Mouse (Mus musculus): Measurements from ENCODE around the gene Mical1. TPM values are rescaled to one million over a fixed set of nuclear protein-coding genes. Genes with fewer than 3 reads are reported as not detected.

Gene Mical1
- polyA plus RNA-seq, 1 experiment from 2014 or later: 38.9 TPM

- 90% methylated on average over 3 of the region's 3 CpGs for WGBS
- H3K4me2 ChIP-seq: no peak overlapping the region
Measured at GRCm38 (mm10) chr10:41523386-41523785, 47.3 kb downstream of the Mical1 start.

DNA sequence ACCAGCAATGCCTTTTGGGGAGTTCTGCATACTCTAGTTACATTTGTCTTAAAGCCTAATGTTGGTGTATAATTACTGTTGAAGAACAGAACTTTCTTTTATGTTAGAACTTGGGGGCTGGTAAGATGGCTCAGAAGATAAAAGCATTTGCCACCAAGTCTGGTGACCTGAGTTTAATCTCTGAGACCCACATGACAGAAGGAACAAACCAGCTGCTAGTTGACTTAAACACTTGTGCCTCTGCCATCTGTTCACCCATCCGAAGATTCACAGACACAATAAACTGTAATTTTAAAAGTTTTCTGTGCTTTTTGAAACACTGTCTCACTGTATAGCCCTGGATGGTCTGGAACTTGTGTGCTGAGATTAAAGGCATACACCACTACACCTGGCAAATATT is 49.6 kb downstream of the Mical1 start:
- no peak overlapping the region for H3K9ac ChIP-seq
- peaks cover 49% of the 10 kb centered on the region for H3K36me3 ChIP-seq
- H3K4me3 ChIP-seq: no peak overlapping the region
- H3K4me1 ChIP-seq (replicated peaks): peaks cover 9% of the 10 kb centered on the region
- no peak overlapping the region for H3K27ac ChIP-seq (ENCODE audit: poor library complexity, severe bottlenecking)
- ATAC-seq (ENCODE audit: insufficient number of reproducible peaks, low FRiP score): no peak
- no peak overlapping the region for H3K4me2 ChIP-seq
- WGBS: 84% methylated on average over 1 of the region's 1 CpGs
- no peaks in the 10 kb centered on the region for H3K9me3 ChIP-seq (replicated peaks)
- no peaks in the 10 kb centered on the region for H3K27me3 ChIP-seq (replicated peaks)

More at GRCm38 (mm10) chr10:41523386-41523785, 47.3 kb downstream of the Mical1 start:
- Histone ChIP-seq H3K9ac (no peak overlapping the region), H3K4me1 (replicated peaks) (peaks cover 11% of the 10 kb centered on the region), H3K27me3 (replicated peaks) (no peaks in the 10 kb centered on the region), H3K9me3 (replicated peaks) (no peaks in the 10 kb centered on the region), H3K36me3 (peaks cover 34% of the 10 kb centered on the region), H3K4me3 (no peak overlapping the region), H3K27ac (ENCODE audit: poor library complexity, severe bottlenecking) (no peak overlapping the region)
- ATAC-seq (ENCODE audit: insufficient number of reproducible peaks, low FRiP score): no peak

DNA sequence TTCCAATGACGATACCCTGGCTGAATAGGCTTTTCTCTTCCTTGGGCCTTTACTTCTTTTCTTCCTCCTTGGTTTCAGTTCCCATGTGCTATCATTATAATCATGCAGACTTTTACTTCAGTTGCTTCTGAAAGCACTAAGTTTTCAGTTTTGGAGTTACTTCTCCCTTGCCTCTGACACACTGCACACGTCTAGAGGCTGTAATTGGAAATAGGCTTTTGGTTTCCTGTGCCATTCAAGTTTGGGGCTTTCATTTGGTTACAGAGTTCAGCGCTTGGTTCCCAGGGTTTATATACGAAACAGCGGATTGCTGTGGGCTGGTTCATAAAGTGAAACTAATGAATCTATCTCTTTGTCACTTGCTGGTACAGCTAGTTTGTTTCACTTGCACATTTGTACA is 53.9 kb downstream of the Mical1 start:
- ATAC-seq (ENCODE audit: insufficient number of reproducible peaks, low FRiP score): no peak
- no peaks in the 10 kb centered on the region for H3K9me3 ChIP-seq (replicated peaks)
- WGBS: 88% methylated on average over 5 of the region's 5 CpGs
- peaks cover 68% of the 10 kb centered on the region for H3K36me3 ChIP-seq
- H3K4me1 ChIP-seq (replicated peaks): no peaks in the 10 kb centered on the region
- no peak overlapping the region for H3K4me3 ChIP-seq
- no peaks in the 10 kb centered on the region for H3K27me3 ChIP-seq (replicated peaks)
- no peak overlapping the region for H3K4me2 ChIP-seq
- no peak overlapping the region for H3K27ac ChIP-seq (ENCODE audit: poor library complexity, severe bottlenecking)
- no peak overlapping the region for H3K9ac ChIP-seq

- Histone ChIP-seq H3K9ac (no peak overlapping the region), H3K4me3 (no peak overlapping the region), H3K27me3 (replicated peaks) (no peaks in the 10 kb centered on the region), H3K4me1 (replicated peaks) (no peaks in the 10 kb centered on the region), H3K4me2 (no peak overlapping the region), H3K27ac (ENCODE audit: poor library complexity, severe bottlenecking) (no peak overlapping the region), H3K9me3 (replicated peaks) (no peaks in the 10 kb centered on the region), H3K36me3 (peaks cover 67% of the 10 kb centered on the region)
- 92% methylated on average over 2 of the region's 2 CpGs for WGBS
- no peak for ATAC-seq (ENCODE audit: insufficient number of reproducible peaks, low FRiP score)
Measured at GRCm38 (mm10) chr10:41535991-41536390, 59.9 kb downstream of the Mical1 start.

Other genes starting within 250 kb of the Mical1 start
- gene Fig4, start 173.1 kb upstream of the Mical1 start, polyA plus RNA-seq (2016; fragmentation: Nextera tagmentation; extraction: Ambion mirVana): 48.1 and 52.5 TPM in 2 replicates
- gene Ak9, start 172.3 kb upstream of the Mical1 start, polyA plus RNA-seq (2016; fragmentation: Nextera tagmentation; extraction: Ambion mirVana): 0.14 and 0.26 TPM in 2 replicates
- gene Zbtb24, start 25.9 kb upstream of the Mical1 start, polyA plus RNA-seq (2016; fragmentation: Nextera tagmentation; extraction: Ambion mirVana): 13.3 and 13.5 TPM in 2 replicates
- 42.7 and 45.6 TPM in 2 replicates for gene Smpd2, start 14.1 kb downstream of the Mical1 start, polyA plus RNA-seq (2016; fragmentation: Nextera tagmentation; extraction: Ambion mirVana)
- gene Ppil6, start 14.1 kb downstream of the Mical1 start, polyA plus RNA-seq (2016; fragmentation: Nextera tagmentation; extraction: Ambion mirVana): 1.1 TPM in 2 replicates
- 217 and 224 TPM in 2 replicates for gene Cd164, start 43.1 kb downstream of the Mical1 start, polyA plus RNA-seq (2016; fragmentation: Nextera tagmentation; extraction: Ambion mirVana)
- gene Ccdc162, start 240.3 kb downstream of the Mical1 start, polyA plus RNA-seq (2016; fragmentation: Nextera tagmentation; extraction: Ambion mirVana): 0.34 and 0.37 TPM in 2 replicates